Mouse (Mus musculus) midbrain, postnatal 0 days (tissue): ENCODE data around the gene Col24a1. TPM values are rescaled to one million over a fixed set of nuclear protein-coding genes. Genes with fewer than 3 reads are reported as not detected.

Experiments
- ATAC-seq: fragments of 200-750 bp; cut with Nextera tagmentation; 2 replicates; pipeline ENCODE4 v1.8.0; 2017; ENCODE audit warnings: moderate number of reproducible peaks, mild to moderate bottlenecking, moderate TSS enrichment, moderate library complexity; ENCODE audit not compliant: low FRiP score
- DNase-seq: peaks from one replicate; pipeline ENCODE4 v3.0.0-alpha.2; 2015; ENCODE audit warnings: low spot score
- H3K27ac ChIP-seq: fragments of 300-500 bp; sonication (generic); 2 replicates; pipeline ENCODE4 v1.5.1; 2014; ENCODE audit warnings: low read depth, mild to moderate bottlenecking, low read length, mixed read lengths
- H3K27me3 ChIP-seq: fragments of 300-500 bp; sonication (generic); 2 replicates; pipeline ENCODE4 v1.6.1; 2014; ENCODE audit warnings: low read length, control low read depth, mixed read lengths; ENCODE audit not compliant: insufficient read depth
- H3K36me3 ChIP-seq: fragments of 300-500 bp; sonication (generic); 2 replicates; pipeline ENCODE4 v1.6.1; 2014; ENCODE audit warnings: low read length, control low read depth, mixed read lengths; ENCODE audit not compliant: insufficient read depth
- H3K4me1 ChIP-seq: fragments of 300-500 bp; sonication (generic); 2 replicates; pipeline ENCODE4 v1.6.1; 2014; ENCODE audit warnings: mild to moderate bottlenecking, control low read depth, antibody characterized with exemption, low read length, mixed read lengths; ENCODE audit not compliant: insufficient read depth
- H3K4me2 ChIP-seq: fragments of 300-500 bp; sonication (generic); 2 replicates; pipeline ENCODE4 v1.6.1; 2014; ENCODE audit warnings: low read depth, mild to moderate bottlenecking, low read length, mixed read lengths; ENCODE audit not compliant: poor library complexity, severe bottlenecking
- H3K4me3 ChIP-seq: fragments of 300-500 bp; sonication (generic); 2 replicates; pipeline ENCODE4 v1.5.1; 2014; ENCODE audit warnings: low read depth, mild to moderate bottlenecking, low read length, moderate library complexity
- H3K9ac ChIP-seq: fragments of 300-500 bp; sonication (generic); replicated peaks from 2 replicates; pipeline ENCODE4 v1.6.1; 2014; ENCODE audit warnings: mild to moderate bottlenecking, low read length, moderate library complexity, mixed read lengths; ENCODE audit not compliant: poor library complexity, severe bottlenecking
- H3K9me3 ChIP-seq: fragments of 300-500 bp; sonication (generic); 2 replicates; pipeline ENCODE4 v1.6.1; 2016; ENCODE audit warnings: low read length, control low read depth
- CTCF ChIP-seq: IDR thresholded peaks from 2 replicates; pipeline ENCODE4 v1.5.1; 2016; ENCODE audit warnings: antibody characterized with exemption, mild to moderate bottlenecking
- WGBS: fragments of 180-500 bp; shearing (Covaris S2); extraction: QIAGEN DNeasy Blood & Tissue Kit; methylation state at CpG from one replicate; pipeline ENCODE4 v1.1.7; 2014; 5-methylcytosine and 5-hydroxymethylcytosine counted together
- polyA plus RNA-seq: library from polyadenylated mRNA; unstranded; fragments of >200 nt; fragmentation: Nextera tagmentation; extraction: Ambion mirVana; gene quantifications from 2 replicates; pipeline ENCODE4 v1.2.1, GENCODE M21; 2015
- total RNA-seq: library from RNA; depleted of rRNA; stranded (reverse); fragments of >200 nt; gene quantifications from 2 replicates; pipeline ENCODE4 v1.2.3, GENCODE M21; 2014

Col24a1 gene
- total and polyA plus RNA-seq, 2 experiments from 2014 or later, result 0.47 to 1.1 TPM

DNA sequence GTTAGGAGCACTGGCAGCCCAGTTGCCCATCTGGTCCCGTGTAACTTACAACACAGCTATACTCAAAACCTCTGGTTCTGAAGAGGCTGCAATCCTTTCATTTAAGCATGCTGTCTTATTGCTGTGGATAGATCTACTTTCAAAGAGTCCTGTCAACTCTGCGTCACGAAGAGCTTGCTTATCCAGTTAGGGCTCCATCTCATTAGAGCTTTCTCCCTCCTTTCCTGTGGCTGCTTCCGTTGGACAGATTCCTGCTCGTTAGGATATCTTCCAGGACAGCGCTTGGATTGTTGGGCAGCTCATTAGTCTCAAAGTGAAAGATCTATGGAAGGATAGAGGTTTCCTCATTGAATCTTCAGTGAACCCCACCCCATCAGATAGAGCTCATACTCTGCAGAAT lies 206.6 kb downstream of the Col24a1 start:
- Histone ChIP-seq H3K27me3 (no peaks in the 10 kb centered on the region), H3K27ac (no peak overlapping the region), H3K4me3 (no peak overlapping the region), H3K9me3 (no peaks in the 10 kb centered on the region), H3K4me1 (no peaks in the 10 kb centered on the region), H3K9ac (no peak overlapping the region), H3K36me3 (no peaks in the 10 kb centered on the region), H3K4me2 (no peak overlapping the region)
- DNase-seq, result no peak
- TF ChIP-seq CTCF, result no peak
- WGBS, result 77% methylated on average over 6 of the region's 6 CpGs
- ATAC-seq, result no peak

DNA sequence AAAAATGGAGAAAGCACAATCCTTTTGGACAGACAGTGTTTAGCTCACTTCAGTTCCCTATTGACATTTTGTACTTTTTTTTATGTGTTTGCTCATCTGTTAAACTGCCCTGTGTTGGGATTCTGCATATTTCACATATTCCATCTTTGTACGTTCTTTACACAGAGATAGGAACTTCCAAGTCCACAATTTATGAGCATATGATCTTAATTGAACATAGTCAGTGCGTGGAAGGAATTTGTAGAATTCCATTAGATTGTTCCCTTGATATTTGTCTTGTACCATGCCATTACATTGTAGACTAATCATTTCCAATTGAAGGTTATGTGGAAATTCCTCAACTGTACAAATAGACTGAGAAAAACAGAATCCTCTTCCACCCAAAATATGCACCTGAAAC lies 212.6 kb downstream of the Col24a1 start:
- Histone ChIP-seq H3K4me2 (no peak overlapping the region), H3K9ac (no peak overlapping the region), H3K27me3 (no peaks in the 10 kb centered on the region), H3K4me1 (no peaks in the 10 kb centered on the region), H3K36me3 (no peaks in the 10 kb centered on the region), H3K27ac (no peak overlapping the region), H3K4me3 (no peak overlapping the region), H3K9me3 (no peaks in the 10 kb centered on the region)
- WGBS, result 83% methylated on average over 2 of the region's 2 CpGs
- no peak for ATAC-seq
- no peak for DNase-seq
- TF ChIP-seq CTCF, result no peak

DNA sequence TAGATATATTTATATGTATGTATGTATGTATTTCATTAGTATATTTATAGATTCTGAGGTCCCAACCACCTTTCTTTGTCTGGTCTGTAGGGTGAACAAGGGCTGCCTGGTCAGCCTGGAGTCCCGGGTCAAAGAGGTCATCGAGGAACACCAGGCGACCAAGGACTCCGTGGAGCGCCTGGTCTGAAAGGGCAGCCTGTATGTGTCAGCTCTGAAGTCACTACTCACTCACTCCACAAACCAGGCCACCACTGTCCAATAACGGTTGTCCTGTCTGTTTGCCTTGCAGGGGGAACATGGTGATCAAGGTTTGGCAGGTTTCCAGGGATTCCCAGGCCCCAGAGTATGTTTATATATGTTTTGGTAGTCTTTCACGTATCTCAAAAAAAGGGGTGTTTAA lies 216.3 kb downstream of the Col24a1 start:
- H3K4me3 ChIP-seq, result no peak overlapping the region
- no peaks in the 10 kb centered on the region for H3K36me3 ChIP-seq
- no peak for ATAC-seq
- H3K9me3 ChIP-seq, result no peaks in the 10 kb centered on the region
- WGBS, result 81% methylated on average over 7 of the region's 7 CpGs
- TF ChIP-seq CTCF, result no peak
- no peak overlapping the region for H3K9ac ChIP-seq
- H3K27me3 ChIP-seq, result no peaks in the 10 kb centered on the region
- no peaks in the 10 kb centered on the region for H3K4me1 ChIP-seq
- H3K27ac ChIP-seq, result no peak overlapping the region
- no peak overlapping the region for H3K4me2 ChIP-seq
- no peak for DNase-seq

DNA sequence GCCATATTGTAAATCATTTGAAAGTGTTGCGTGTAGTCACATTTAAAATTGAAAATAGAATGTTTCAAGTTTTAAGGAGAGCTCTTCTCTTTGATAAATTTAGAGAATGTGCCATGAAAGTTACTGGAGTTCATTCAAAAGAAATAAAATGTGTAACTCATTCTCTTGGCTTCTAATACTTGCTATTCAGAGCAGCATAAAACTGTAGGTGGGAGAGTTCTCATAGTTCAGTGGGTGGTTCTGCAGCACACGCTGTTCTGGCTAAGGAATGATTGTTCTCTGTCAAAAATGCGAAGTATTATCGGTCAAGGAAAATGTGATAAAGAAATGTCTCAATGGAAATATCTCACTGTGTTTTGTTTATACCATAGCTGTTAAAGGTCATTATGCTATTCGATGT lies 221.9 kb downstream of the Col24a1 start:
- H3K9me3 ChIP-seq, result no peaks in the 10 kb centered on the region
- no peak overlapping the region for H3K27ac ChIP-seq
- WGBS, result 87% methylated on average over 5 of the region's 5 CpGs
- H3K4me2 ChIP-seq, result no peak overlapping the region
- no peak overlapping the region for H3K9ac ChIP-seq
- no peaks in the 10 kb centered on the region for H3K36me3 ChIP-seq
- H3K4me3 ChIP-seq, result no peak overlapping the region
- DNase-seq (no peak), ATAC-seq (no peak)
- TF ChIP-seq CTCF, result no peak
- H3K4me1 ChIP-seq, result no peaks in the 10 kb centered on the region
- H3K27me3 ChIP-seq, result no peaks in the 10 kb centered on the region

DNA sequence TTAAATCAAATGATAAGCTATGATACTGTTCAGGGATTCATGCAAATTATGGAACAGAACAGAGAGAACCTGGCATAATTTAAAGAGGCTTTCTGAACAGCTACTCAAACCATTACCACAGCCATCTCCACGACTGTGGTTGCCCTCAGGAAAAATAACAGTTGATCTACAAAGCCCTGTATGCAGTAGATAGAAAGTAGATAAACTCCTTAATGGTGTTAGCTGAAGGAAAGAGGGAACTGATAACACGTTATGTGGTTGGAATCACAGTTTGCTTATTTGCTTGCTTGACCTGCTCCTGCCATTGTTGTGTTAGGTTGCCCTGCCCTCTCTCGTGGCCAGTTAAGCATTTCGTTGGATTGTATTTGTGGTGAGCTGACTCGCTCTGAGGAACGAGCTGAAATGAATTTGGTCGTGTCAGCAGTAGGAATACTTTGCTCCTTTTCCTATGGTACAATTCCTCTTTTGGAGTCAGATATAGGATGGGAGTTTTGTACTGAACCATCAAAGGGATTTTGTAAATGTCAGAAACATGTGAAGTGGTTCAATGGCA lies 229.3 kb downstream of the Col24a1 start:
- Histone ChIP-seq H3K4me1 (no peaks in the 10 kb centered on the region), H3K9me3 (no peaks in the 10 kb centered on the region), H3K27me3 (no peaks in the 10 kb centered on the region), H3K4me3 (no peak overlapping the region), H3K4me2 (no peak overlapping the region), H3K36me3 (no peaks in the 10 kb centered on the region), H3K27ac (no peak overlapping the region), H3K9ac (no peak overlapping the region)
- ATAC-seq (no peak), DNase-seq (no peak)
- TF ChIP-seq CTCF, result no peak
- WGBS, result 66% methylated on average over 7 of the region's 7 CpGs

DNA sequence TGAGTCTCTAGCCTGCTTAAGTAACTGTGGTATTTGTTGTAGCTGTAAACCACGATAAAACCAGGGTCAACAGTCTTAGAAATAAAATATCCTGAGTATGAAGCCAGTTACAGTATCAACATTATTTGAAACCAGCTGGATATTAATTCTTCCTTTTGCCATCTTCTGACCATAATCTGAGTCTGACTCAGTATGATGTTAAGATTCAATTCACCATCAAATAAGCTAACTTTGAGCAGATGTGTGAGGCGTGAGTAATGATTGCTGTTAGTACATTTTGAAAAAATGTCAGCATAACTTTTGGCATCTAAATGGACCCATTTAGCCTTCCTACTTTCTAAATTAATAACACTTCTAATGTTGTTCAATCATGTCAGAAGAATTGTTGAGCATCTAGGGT lies 230.0 kb downstream of the Col24a1 start:
- 85% methylated on average over 2 of the region's 2 CpGs for WGBS
- H3K4me1 ChIP-seq, result no peaks in the 10 kb centered on the region
- no peak for TF ChIP-seq CTCF
- H3K9ac ChIP-seq, result no peak overlapping the region
- H3K36me3 ChIP-seq, result no peaks in the 10 kb centered on the region
- no peak for DNase-seq
- no peak for ATAC-seq
- no peak overlapping the region for H3K4me3 ChIP-seq
- H3K27ac ChIP-seq, result no peak overlapping the region
- H3K27me3 ChIP-seq, result no peaks in the 10 kb centered on the region
- H3K9me3 ChIP-seq, result no peaks in the 10 kb centered on the region
- no peak overlapping the region for H3K4me2 ChIP-seq
